Mouse (Mus musculus) brain, embryonic 14.5 days (tissue): ENCODE results near the gene Nr2f2.

Experiments used
- CTCF ChIP-seq: fragments of 200-500 bp; IDR thresholded peaks from 2 replicates; pipeline ENCODE4 v1.5.1; 2012; ENCODE audit warnings: inconsistent platforms, mild to moderate bottlenecking, moderate library complexity, borderline replicate concordance; ENCODE audit not compliant: insufficient read depth, insufficient read length; ENCODE audit errors: extremely low read depth
- POLR2A ChIP-seq: fragments of 200-500 bp; IDR thresholded peaks from 2 replicates; pipeline ENCODE4 v1.6.1; 2012; ENCODE audit warnings: mild to moderate bottlenecking, inconsistent platforms, borderline replicate concordance; ENCODE audit not compliant: poor library complexity, insufficient read depth, insufficient read length, severe bottlenecking; ENCODE audit errors: extremely low read depth

DNA sequence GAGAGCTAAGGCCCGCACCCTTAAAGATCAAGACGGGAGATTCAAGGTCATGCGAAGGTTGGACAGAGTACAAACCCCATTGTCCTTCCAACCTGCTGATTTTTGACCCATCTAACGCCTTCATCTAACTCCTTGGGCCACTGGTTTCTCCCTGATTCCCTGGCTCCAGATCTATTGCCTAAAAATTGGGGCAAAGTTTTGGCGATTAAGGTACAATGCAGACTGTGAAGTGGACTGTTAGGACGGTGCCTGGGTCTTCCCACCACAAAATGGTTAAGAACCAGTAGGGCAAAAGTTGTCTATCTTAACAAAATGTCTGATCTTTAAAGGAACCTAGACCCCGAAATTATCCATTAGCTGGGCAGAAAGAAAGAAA is 28.3 kb downstream of the Nr2f2 start:
- no peak for TF ChIP-seq POLR2A
- no peak for TF ChIP-seq CTCF
